Mouse (Mus musculus) ES-E14 (cell line): ENCODE measurements around the gene Grasp.

ENCODE experiments used
- CHD2 ChIP-seq: IDR thresholded peaks from 2 replicates; pipeline ENCODE4 v1.6.1; 2014; ENCODE audit warnings: mild to moderate bottlenecking, low read depth, low read length, inconsistent platforms
- HCFC1 ChIP-seq: IDR thresholded peaks from 2 replicates; pipeline ENCODE4 v1.6.1; 2012; ENCODE audit warnings: low read length, inconsistent platforms, borderline replicate concordance; ENCODE audit not compliant: insufficient read depth
- MAFK ChIP-seq: IDR thresholded peaks from 2 replicates; pipeline ENCODE4 v1.6.1; 2014; ENCODE audit warnings: mild to moderate bottlenecking, low read depth, low read length, inconsistent platforms; ENCODE audit not compliant: insufficient read depth
- ZC3H11A ChIP-seq: IDR thresholded peaks from 2 replicates; pipeline ENCODE4 v1.6.1; 2012; ENCODE audit warnings: low read depth, mild to moderate bottlenecking, inconsistent platforms, low read length, borderline replicate concordance

- TF ChIP-seq ZC3H11A (peak; percentile 31; the same call in 1 of the 2 replicates), MAFK (no peak), CHD2 (no peak), HCFC1 (no peak)
These were observed 38.4 kb upstream of the Grasp start for GRCm38 (mm10) chr15:101185549-101185948.
